Mouse (Mus musculus) kidney, postnatal 0 days (tissue): Measurements from ENCODE around the gene Iqsec1. TPM values are rescaled to one million over a fixed set of nuclear protein-coding genes. Genes with fewer than 3 reads are reported as not detected.

Experiments used
- ATAC-seq: fragments of 200-750 bp; cut with Nextera tagmentation; replicated peaks from 2 replicates; pipeline ENCODE4 v1.8.0; 2017; ENCODE audit warnings: low read depth, moderate number of reproducible peaks, moderate TSS enrichment, moderate library complexity; ENCODE audit not compliant: low FRiP score
- DNase-seq: peaks from one replicate; pipeline ENCODE4 v3.0.0-alpha.2; 2016; ENCODE audit warnings: low spot score
- H3K27ac ChIP-seq: fragments of 300-500 bp; sonication (generic); 2 replicates; pipeline ENCODE4 v1.5.1; 2014; ENCODE audit warnings: mild to moderate bottlenecking
- H3K27me3 ChIP-seq: fragments of 300-500 bp; sonication (generic); 2 replicates; pipeline ENCODE4 v1.6.1; 2014; ENCODE audit warnings: low read length, mixed read lengths; ENCODE audit not compliant: insufficient read depth
- H3K36me3 ChIP-seq: fragments of 300-500 bp; sonication (generic); 2 replicates; pipeline ENCODE4 v1.6.1; 2014; ENCODE audit warnings: low read length, mixed read lengths; ENCODE audit not compliant: insufficient read depth
- H3K4me1 ChIP-seq: fragments of 300-500 bp; sonication (generic); replicated peaks from 2 replicates; pipeline ENCODE4 v1.6.1; 2014; ENCODE audit warnings: antibody characterized with exemption, low read length, mixed read lengths; ENCODE audit not compliant: insufficient read depth
- H3K4me2 ChIP-seq: fragments of 300-500 bp; sonication (generic); 2 replicates; pipeline ENCODE4 v1.6.1; 2014; ENCODE audit warnings: mild to moderate bottlenecking, low read length, moderate library complexity, mixed read lengths
- H3K4me3 ChIP-seq: fragments of 300-500 bp; sonication (generic); replicated peaks from 2 replicates; pipeline ENCODE4 v1.5.1; 2014; ENCODE audit warnings: low read depth, low read length
- H3K9ac ChIP-seq: fragments of 300-500 bp; sonication (generic); 2 replicates; pipeline ENCODE4 v1.6.1; 2014; ENCODE audit warnings: low read depth, low read length
- H3K9me3 ChIP-seq: fragments of 300-500 bp; sonication (generic); replicated peaks from 2 replicates; pipeline ENCODE4 v1.6.1; 2016; ENCODE audit warnings: low read length, inconsistent platforms, mixed read lengths
- CTCF ChIP-seq: IDR thresholded peaks from 2 replicates; pipeline ENCODE4 v1.5.1; 2016; ENCODE audit warnings: antibody characterized with exemption, low read depth, mild to moderate bottlenecking, moderate library complexity
- WGBS: fragments of 180-500 bp; shearing (Covaris S2); extraction: QIAGEN DNeasy Blood & Tissue Kit; methylation state at CpG from one replicate; pipeline ENCODE4 v1.1.7; 2014; 5-methylcytosine and 5-hydroxymethylcytosine counted together
- polyA plus RNA-seq: library from polyadenylated mRNA; unstranded; fragments of >200 nt; fragmentation: Nextera tagmentation; extraction: Ambion mirVana; gene quantifications from 2 replicates; pipeline ENCODE4 v1.2.1, GENCODE M21; 2015

Gene Iqsec1
- polyA plus RNA-seq, 1 experiment from 2014 or later: 12.3 TPM

DNA sequence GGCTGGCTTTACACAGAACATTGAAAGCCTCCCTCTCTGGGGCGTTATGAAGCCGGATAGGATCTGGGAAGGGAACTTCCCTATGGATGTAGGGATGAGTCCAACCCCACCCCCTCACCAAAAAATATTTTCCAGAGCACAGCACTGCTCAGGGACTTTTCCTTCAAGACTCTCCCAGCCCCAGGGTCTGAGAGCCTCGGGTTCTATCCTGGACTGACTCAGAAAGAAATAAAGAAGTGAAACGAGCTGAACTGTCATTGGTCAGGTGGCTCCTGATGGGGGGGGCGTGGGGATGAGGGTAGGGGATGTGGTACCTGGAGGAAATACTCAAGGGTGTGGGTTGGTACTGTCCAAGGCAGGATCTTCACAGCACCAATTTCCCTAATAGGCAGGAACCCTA lies 231.9 kb downstream of the Iqsec1 start:
- no peak for TF ChIP-seq CTCF
- H3K4me3 ChIP-seq: no peak overlapping the region
- H3K36me3 ChIP-seq: no peaks in the 10 kb centered on the region
- no peak overlapping the region for H3K4me2 ChIP-seq
- no peaks in the 10 kb centered on the region for H3K9me3 ChIP-seq
- no peak overlapping the region for H3K9ac ChIP-seq
- 80% methylated on average over 5 of the region's 5 CpGs for WGBS
- H3K27ac ChIP-seq: no peak overlapping the region
- no peak for DNase-seq
- no peaks in the 10 kb centered on the region for H3K4me1 ChIP-seq
- no peaks in the 10 kb centered on the region for H3K27me3 ChIP-seq
- ATAC-seq: no peak

DNA sequence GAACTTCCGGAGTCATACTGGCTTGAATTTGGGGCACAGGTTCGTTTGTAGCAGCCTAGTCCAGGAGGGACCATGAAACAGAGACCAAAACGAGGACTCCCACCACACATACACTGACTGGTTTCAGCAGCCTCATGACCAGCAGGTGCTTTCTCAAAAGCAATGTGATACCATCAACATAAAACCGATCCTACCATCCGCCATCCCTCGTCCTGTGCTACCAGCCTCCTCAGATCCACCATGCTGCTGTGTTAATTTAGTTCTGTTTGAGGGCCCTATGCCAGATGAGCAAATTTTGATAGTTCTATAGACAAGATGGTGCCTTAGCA lies 232.9 kb downstream of the Iqsec1 start:
- Histone ChIP-seq H3K36me3 (no peaks in the 10 kb centered on the region), H3K4me2 (no peak overlapping the region), H3K27ac (no peak overlapping the region), H3K4me3 (no peak overlapping the region), H3K27me3 (no peaks in the 10 kb centered on the region), H3K9me3 (no peaks in the 10 kb centered on the region), H3K9ac (no peak overlapping the region), H3K4me1 (no peaks in the 10 kb centered on the region)
- WGBS: 61% methylated on average over 6 of the region's 6 CpGs
- TF ChIP-seq CTCF: no peak
- ATAC-seq: no peak
- no peak for DNase-seq

- TF ChIP-seq CTCF: no peak
- no peak overlapping the region for H3K4me3 ChIP-seq
- no peak overlapping the region for H3K4me2 ChIP-seq
- H3K9me3 ChIP-seq: no peaks in the 10 kb centered on the region
- H3K4me1 ChIP-seq: no peaks in the 10 kb centered on the region
- no peak overlapping the region for H3K9ac ChIP-seq
- H3K27me3 ChIP-seq: no peaks in the 10 kb centered on the region
- no peaks in the 10 kb centered on the region for H3K36me3 ChIP-seq
- WGBS: 52% methylated on average over 7 of the region's 7 CpGs
- DNase-seq: no peak
- H3K27ac ChIP-seq: no peak overlapping the region
- no peak for ATAC-seq
These were observed 233.4 kb downstream of the Iqsec1 start for GRCm38 (mm10) chr6:90754927-90755612.

- H3K4me3 ChIP-seq: no peak overlapping the region
- ATAC-seq (no peak), DNase-seq (no peak)
- 94% methylated on average over 2 of the region's 2 CpGs for WGBS
- no peak overlapping the region for H3K27ac ChIP-seq
- no peaks in the 10 kb centered on the region for H3K27me3 ChIP-seq
- no peaks in the 10 kb centered on the region for H3K9me3 ChIP-seq
- no peak for TF ChIP-seq CTCF
- H3K36me3 ChIP-seq: no peaks in the 10 kb centered on the region
- no peaks in the 10 kb centered on the region for H3K4me1 ChIP-seq
- no peak overlapping the region for H3K4me2 ChIP-seq
- no peak overlapping the region for H3K9ac ChIP-seq
These were observed 234.4 kb downstream of the Iqsec1 start for GRCm38 (mm10) chr6:90754093-90754492.

DNA sequence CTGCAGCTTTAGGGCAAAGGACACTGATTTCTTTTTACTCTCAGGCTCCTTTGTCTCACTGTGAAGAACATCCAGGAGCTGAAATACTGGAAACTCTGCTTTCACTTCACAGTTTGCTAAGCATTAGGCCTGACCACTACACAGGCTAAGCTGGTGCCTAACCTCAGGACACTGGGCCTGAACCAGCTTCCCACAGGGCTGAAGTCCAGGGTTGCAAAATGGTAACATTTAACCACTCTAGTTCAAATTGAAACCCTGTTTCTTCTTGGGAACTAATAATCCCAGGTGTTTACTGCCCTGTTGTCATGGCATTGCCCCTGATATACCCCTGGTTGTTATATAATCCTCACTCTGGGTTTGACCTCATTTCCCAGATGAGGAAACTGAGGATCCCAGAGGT lies 234.8 kb downstream of the Iqsec1 start:
- no peak for TF ChIP-seq CTCF
- no peak for ATAC-seq
- DNase-seq: no peak

DNA sequence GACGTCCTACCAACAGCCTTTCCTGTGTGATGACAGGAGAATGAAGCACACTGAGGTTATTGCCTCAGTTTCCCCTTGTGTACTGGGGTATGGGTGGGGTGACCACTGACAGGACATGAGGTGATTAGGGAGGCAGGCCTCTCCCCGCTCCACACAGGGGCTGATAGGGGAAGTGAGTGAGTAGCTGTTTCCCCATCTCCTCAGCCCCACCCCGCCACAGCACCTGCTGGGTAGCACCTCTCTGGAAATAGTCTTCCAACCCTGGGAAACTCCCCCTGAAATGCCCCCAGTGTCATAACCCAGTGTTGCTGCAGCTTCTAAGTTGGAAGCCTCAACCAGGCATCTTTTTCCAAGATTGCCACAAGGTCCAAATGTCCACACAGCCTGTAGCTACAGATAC lies 236.9 kb downstream of the Iqsec1 start:
- Histone ChIP-seq H3K9ac (no peak overlapping the region), H3K36me3 (no peaks in the 10 kb centered on the region), H3K9me3 (no peaks in the 10 kb centered on the region), H3K4me3 (no peak overlapping the region), H3K4me1 (no peaks in the 10 kb centered on the region), H3K27me3 (no peaks in the 10 kb centered on the region), H3K27ac (no peak overlapping the region), H3K4me2 (no peak overlapping the region)
- TF ChIP-seq CTCF: no peak
- 87% methylated on average over 3 of the region's 3 CpGs for whole genome bisulfite sequencing
- no peak for DNase-seq
- ATAC-seq: no peak

More for the DNA sequence above, 234.8 kb downstream of the Iqsec1 start:
- Histone ChIP-seq H3K4me2 (no peak overlapping the region), H3K9ac (no peak overlapping the region), H3K4me3 (no peak overlapping the region), H3K9me3 (no peaks in the 10 kb centered on the region), H3K27ac (no peak overlapping the region), H3K36me3 (no peaks in the 10 kb centered on the region), H3K27me3 (no peaks in the 10 kb centered on the region), H3K4me1 (no peaks in the 10 kb centered on the region)

DNA sequence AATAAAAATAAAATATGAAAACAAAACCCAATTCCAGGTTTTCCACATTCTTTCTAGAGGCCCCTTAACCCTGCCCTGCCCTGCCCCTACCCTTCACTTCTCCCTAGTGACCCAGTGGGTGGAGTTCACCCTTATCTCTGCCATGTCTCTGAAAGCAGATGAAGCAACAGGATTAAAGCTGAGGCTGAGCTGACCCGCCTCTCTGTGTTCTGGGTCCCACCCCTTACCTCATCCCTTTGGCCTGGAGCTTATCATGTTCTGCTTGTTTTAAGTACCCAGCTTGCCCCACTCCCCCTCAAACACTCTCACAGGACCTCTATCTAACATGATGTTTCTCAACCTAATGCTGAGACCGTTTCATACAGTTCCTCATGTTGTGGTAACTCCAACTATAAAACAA lies 238.4 kb downstream of the Iqsec1 start:
- Histone ChIP-seq H3K36me3 (no peaks in the 10 kb centered on the region), H3K27ac (no peak overlapping the region), H3K4me3 (no peak overlapping the region), H3K9me3 (no peaks in the 10 kb centered on the region), H3K27me3 (no peaks in the 10 kb centered on the region), H3K4me2 (no peak overlapping the region), H3K9ac (no peak overlapping the region), H3K4me1 (no peaks in the 10 kb centered on the region)
- DNase-seq (no peak), ATAC-seq (no peak)
- WGBS: 59% methylated on average over 2 of the region's 2 CpGs
- TF ChIP-seq CTCF: no peak
